Mouse (Mus musculus): Measurements from ENCODE around the gene Ythdc1. TPM values are rescaled to one million over a fixed set of nuclear protein-coding genes. Genes with fewer than 3 reads are reported as not detected.

The Ythdc1 gene
- 273 TPM for polyA plus RNA-seq (2014; fragmentation: Illumina TruSeq; extraction: RNeasy Lipid Tissue Mini Kit (QIAGEN cat#74804); ENCODE audit: low read depth, low replicate concordance)

GRCm38 (mm10) chr5:86803962-86804940 is at the start of gene Ythdc1:
Gene Ythdc1 (plus strand): TSS chr5:86804221.

Other genes starting within 250 kb of the Ythdc1 start
- gene Tmprss11f, start 171.8 kb upstream of the Ythdc1 start, polyA plus RNA-seq (2014; fragmentation: Illumina TruSeq; extraction: RNeasy Lipid Tissue Mini Kit (QIAGEN cat#74804); ENCODE audit: low read depth, low replicate concordance) = not detected
- gene Tmprss11b, start 127.9 kb upstream of the Ythdc1 start, polyA plus RNA-seq (2014; fragmentation: Illumina TruSeq; extraction: RNeasy Lipid Tissue Mini Kit (QIAGEN cat#74804); ENCODE audit: low read depth, low replicate concordance) = not detected
- not detected for gene Tmprss11e, start 58.4 kb upstream of the Ythdc1 start, polyA plus RNA-seq (2014; fragmentation: Illumina TruSeq; extraction: RNeasy Lipid Tissue Mini Kit (QIAGEN cat#74804); ENCODE audit: low read depth, low replicate concordance)
- 1,242 TPM for gene Ugt2b34, start 102.7 kb downstream of the Ythdc1 start, polyA plus RNA-seq (2014; fragmentation: Illumina TruSeq; extraction: RNeasy Lipid Tissue Mini Kit (QIAGEN cat#74804); ENCODE audit: low read depth, low replicate concordance)
- 0.98 TPM for gene Ugt2b1, start 122.3 kb downstream of the Ythdc1 start, polyA plus RNA-seq (2014; fragmentation: Illumina TruSeq; extraction: RNeasy Lipid Tissue Mini Kit (QIAGEN cat#74804); ENCODE audit: low read depth, low replicate concordance)
- gene Ugt2b35, start 196.6 kb downstream of the Ythdc1 start, polyA plus RNA-seq (2014; fragmentation: Illumina TruSeq; extraction: RNeasy Lipid Tissue Mini Kit (QIAGEN cat#74804); ENCODE audit: low read depth, low replicate concordance) = 71.3 TPM

All from sigmoid colon, adult 10 weeks (tissue).